Comparison of ENCODE assay signal across 8 mouse cellular contexts in genomic region chr3:40531286-40532141, GRCm38 (mm10). TPM values are rescaled to one million over a fixed set of nuclear protein-coding genes. Genes with fewer than 3 reads are reported as not detected.
A peak's percentile ranks its signal among the peaks of the same experiment; 100 is the strongest.
DNase-seq lines count a peak whose midpoint lies in the region; ATAC-seq and TF ChIP-seq lines count a peak whose summit lies in the region.

Gene Intu, plus strand, starts transcription at chr3:40531286.

- WGBS in hindbrain, embryonic 14.5 days = under 1% methylated on average over 54 of the region's 54 CpGs

- peak within 1 kb of the TSS; percentile 97 for H3K4me2 ChIP-seq in hindbrain, embryonic 14.5 days (replicated peaks)

- ATAC-seq in hindbrain, embryonic 14.5 days (ENCODE audit: low FRiP score) = peak; percentile 76
- ATAC-seq in megakaryocyte progenitor cell, adult 5-6 weeks (replicated peaks; ENCODE audit: poor library complexity) = peak; percentile 71

- peaks cover 12% of the 10 kb centered on the region; the same call in 1 of the 2 replicates for H3K27me3 ChIP-seq in hindbrain, embryonic 14.5 days (ENCODE audit: control insufficient read depth, insufficient read depth, low read length)

- H3K36me3 ChIP-seq in hindbrain, embryonic 14.5 days (replicated peaks; ENCODE audit: control insufficient read depth, insufficient read depth) = no peaks in the 10 kb centered on the region

- peak; percentile 7 for DNase-seq in cerebellum, adult 11 months
- no peak for DNase-seq in cerebellum, adult 9-10 months
- DNase-seq in brain, embryonic 14.5 days (ENCODE audit: low read depth) = peak; percentile 63
- peak; percentile 11 to 41 for DNase-seq in gastrocnemius, adult 8-10 months (ENCODE audit: low spot score in 2 of 2)
- DNase-seq in hindbrain, embryonic 14.5 days (ENCODE audit: low spot score) = no peak
- peak; percentile 20 for DNase-seq in left cerebral cortex, postnatal 4 days
- DNase-seq in right cerebral cortex, postnatal 14 days = peak; percentile 40

- intact Hi-C loops in left cerebral cortex, postnatal 4 days (cut with DNase I) = no loop called here

- no peak for TF ChIP-seq POLR2A in brain, embryonic 14.5 days (IDR thresholded peaks at IDR 0.05; ENCODE audit: borderline replicate concordance, extremely low read depth, insufficient read depth, insufficient read length, poor library complexity, severe bottlenecking)

- TF ChIP-seq CTCF in brain, embryonic 14.5 days (IDR thresholded peaks at IDR 0.05; ENCODE audit: borderline replicate concordance, extremely low read depth, insufficient read depth, insufficient read length) = peak; percentile 33; the same call in 1 of the 2 replicates

- no peaks in the 10 kb centered on the region for H3K9me3 ChIP-seq in hindbrain, embryonic 14.5 days (ENCODE audit: control insufficient read depth, low read length)

- no peak within 1 kb of the TSS for H3K27ac ChIP-seq in hindbrain, embryonic 14.5 days

- peak within 1 kb of the TSS; percentile 64 for H3K9ac ChIP-seq in hindbrain, embryonic 14.5 days

- H3K4me1 ChIP-seq in hindbrain, embryonic 14.5 days (replicated peaks; ENCODE audit: control insufficient read depth, insufficient read depth, low read length) = 0 out of 2 replicates have a peak, but pooled peaks cover 13% of the 10 kb centered on the region

- peak within 1 kb of the TSS; percentile 54 for H3K4me3 ChIP-seq in hindbrain, embryonic 14.5 days (replicated peaks; ENCODE audit: low read length)

RNA-seq across cellular contexts. Expression of gene Intu, which starts in this region (rescaled TPM):
- 8.2 and 9.1 TPM in 2 replicates for polyA plus RNA-seq in brain, embryonic 14.5 days (2012; rRNA removed)
- 1 to 10 TPM; 1.3 to 3.6 (median 1.6) TPM for total RNA-seq in gastrocnemius, adult 8-10 months (2022)
- polyA plus RNA-seq in hindbrain, embryonic 14.5 days (2014; fragmentation: Nextera tagmentation; extraction: Ambion mirVana) = 4.1 and 4.7 TPM in 2 replicates
- 1 to 10 TPM; 5.5 to 8.0 TPM for total RNA-seq in left cerebral cortex, postnatal 4 days (2021)
- total RNA-seq in megakaryocyte progenitor cell, adult 5-6 weeks (2015) = 2.9 and 3.7 TPM in 2 replicates
- total RNA-seq in megakaryocyte progenitor cell, adult 5-6 weeks (2017) = 2.5 and 3.0 TPM in 2 replicates

Comparison
In these comparisons a context has a peak if more than half of its experiments do, and no peak if none do; other contexts are left out.
1. DNase-seq: peak in cerebellum, adult 11 months (single experiment), brain, embryonic 14.5 days (single experiment), gastrocnemius, adult 8-10 months (2 of 2), left cerebral cortex, postnatal 4 days (single experiment) and right cerebral cortex, postnatal 14 days (single experiment); none in cerebellum, adult 9-10 months (single experiment) and hindbrain, embryonic 14.5 days (single experiment).